Mouse (Mus musculus): ENCODE results near the gene Mcm3ap. TPM values are rescaled to one million over a fixed set of nuclear protein-coding genes. Genes with fewer than 3 reads are reported as not detected.

Mcm3ap gene
- total RNA-seq (2021): 10 to 100 TPM; 46.5 to 47.3 TPM
- long read RNA-seq, experiment 1, full-length matches to known transcripts: 1 of 6 reads
- long read RNA-seq, experiment 1, partial matches to known transcripts: 4 of 6 reads
- long read RNA-seq, experiment 1, other reads (novel, unspliced or antisense): 1 of 6 reads
- long read RNA-seq, experiment 2, full-length matches to known transcripts: 4 of 25 reads
- long read RNA-seq, experiment 2, partial matches to known transcripts: 19 of 25 reads
- long read RNA-seq, experiment 2, other reads (novel, unspliced or antisense): 2 of 25 reads

DNA sequence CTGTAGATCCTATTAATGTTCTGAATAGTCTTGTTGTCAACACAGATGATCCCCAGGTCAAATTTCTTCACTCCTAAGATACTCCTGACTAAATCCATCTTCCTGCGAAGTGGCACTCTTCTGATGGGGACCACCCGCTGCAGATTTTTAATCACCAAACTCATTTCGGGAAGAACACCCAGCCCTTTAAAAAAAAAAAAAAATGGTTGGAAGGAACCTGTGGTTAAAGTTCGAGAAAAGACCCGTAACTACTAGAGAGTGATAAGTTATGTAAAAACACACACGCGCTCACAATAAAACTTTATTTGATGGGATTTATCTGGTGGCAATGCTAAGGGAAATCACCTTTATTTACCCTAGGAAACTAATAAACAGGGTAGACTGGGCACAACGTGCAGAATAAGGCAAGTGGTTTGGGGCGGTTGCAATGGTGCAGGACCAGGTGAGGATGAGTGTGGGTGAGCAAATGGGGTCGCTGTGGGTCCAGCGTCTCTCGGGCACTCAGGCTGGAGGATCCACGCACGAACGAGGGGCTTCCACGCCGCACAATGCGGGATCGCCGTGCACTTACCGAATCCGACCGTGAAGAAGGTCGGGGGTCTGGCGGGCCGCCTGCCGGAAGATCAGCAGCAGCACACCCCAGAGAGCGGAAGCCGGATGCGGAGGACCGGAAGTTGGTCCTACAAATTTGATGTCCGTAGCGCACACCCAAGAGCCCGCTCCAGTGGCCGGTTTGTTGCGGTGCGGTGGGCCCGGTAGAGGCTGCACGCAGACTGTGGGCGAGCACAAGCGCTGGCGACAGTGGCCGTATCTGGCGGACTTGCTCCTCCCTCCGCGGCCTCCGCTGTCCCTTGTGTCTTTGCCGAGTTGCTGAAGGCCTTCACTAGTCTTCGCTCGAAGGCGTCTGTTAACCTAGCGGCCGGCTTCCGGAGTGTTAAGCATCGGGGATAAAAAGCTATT, at the start of gene Mcm3ap, which contains the start of gene Ybey:
Mcm3ap (plus strand) TSS at position 725 of the 960 bp plus-strand sequence.
Ybey (minus strand) TSS at position 912 of the 960 bp plus-strand sequence.
- peak; percentile 65 to 76 for DNase-seq (ENCODE audit: low spot score in 2 of 2)

DNA sequence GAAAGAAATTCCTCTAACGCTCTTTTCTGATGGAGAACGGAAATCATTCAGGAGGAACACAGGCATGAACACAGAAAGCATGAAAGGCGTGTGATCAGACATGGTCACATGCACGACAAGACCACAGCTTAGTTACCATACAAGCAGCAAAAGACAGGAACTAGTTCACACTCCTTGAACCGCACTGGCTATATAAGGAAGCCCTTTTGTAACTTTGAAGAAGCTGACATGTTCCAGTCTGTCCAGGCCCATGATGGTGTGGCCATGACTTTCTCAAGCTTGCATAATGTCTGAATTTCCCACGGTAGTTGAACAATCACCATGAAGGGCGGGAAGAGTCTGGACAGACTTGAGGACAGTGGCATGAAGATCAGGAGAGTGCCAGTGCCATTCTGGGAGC, 43.1 kb upstream of the Mcm3ap start:
- DNase-seq (ENCODE audit: low spot score in 2 of 2): no peak

DNA sequence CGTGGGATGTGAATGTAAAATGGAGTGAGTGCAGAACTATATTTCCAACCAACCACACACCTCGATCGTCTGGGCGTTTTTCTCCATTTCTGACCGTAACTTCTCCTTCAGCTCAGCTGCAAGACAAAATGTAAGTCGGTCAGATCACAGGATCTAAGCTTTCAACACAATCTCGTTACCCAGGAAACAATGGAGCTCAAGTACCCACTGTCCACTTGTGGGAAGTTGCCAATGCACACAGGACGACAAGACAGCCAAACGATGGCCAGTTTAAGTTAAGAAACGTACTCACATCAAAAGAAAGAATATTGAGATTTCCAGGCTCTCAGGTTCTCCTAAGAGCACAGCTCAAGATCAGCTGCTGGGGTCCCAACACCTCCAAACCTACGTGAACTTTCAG, 34.8 kb upstream of the Mcm3ap start:
- DNase-seq (ENCODE audit: low spot score in 2 of 2): no peak

DNA sequence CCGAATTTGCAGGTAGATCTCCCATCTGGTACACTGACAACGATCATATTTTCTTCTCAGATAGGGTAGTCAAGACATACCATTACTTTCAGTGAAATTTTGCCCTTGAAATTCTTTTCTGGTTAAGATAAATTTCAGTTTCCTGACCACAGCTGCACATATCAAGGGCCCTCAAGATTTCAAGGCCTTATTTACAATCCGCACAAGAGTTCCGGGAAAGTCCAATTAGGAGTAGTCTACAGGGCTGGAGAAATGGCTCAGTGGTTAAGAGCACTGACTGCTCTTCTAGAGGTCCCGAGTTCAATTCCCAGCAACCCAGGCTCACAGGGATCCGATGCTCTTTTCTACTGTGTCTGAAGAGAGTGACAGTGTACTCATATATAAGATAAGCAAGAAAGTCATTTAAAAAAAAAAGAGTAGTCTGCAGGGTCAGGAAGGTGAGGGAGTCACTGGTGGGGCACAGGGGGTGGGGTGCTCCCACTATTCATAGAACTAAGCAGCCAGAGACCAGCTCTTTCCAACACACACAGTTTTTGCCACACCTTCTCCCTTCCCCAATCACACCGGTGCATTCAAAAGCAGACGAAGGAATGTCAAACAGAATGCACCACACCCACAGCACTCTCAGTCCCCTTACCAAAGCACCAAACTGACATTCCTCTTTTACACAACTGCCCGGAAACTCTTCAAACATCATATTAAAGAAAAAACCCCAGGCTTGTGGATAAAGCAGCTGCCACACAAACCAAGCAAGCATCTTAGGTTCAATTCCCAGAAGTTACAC, 29.4 kb upstream of the Mcm3ap start:
- no peak for DNase-seq (ENCODE audit: low spot score in 2 of 2)

DNA sequence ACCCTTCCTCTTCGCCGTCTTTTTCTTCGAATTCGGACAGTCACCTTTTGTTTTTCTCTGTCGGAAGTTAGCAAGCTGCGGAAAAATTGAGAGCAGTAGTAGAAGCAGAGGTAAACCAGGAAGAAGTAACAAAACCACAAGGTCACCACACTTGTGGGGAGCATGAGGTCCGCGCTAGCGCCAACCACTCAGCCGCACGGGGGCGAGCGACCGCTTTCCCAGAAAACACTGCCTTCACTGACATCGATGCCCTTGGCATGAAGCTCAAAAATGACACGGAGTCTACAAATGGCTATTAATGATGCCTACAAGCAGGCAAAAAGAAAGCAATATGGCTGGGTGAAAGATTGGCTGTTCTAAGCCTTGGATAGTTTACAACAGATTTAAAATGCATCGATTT, 28.4 kb upstream of the Mcm3ap start, which contains the start of gene AC141477.1:
AC141477.1 (minus strand) TSS at position 164 of the 400 bp plus-strand sequence.
- no peak for DNase-seq (ENCODE audit: low spot score in 2 of 2)

DNA sequence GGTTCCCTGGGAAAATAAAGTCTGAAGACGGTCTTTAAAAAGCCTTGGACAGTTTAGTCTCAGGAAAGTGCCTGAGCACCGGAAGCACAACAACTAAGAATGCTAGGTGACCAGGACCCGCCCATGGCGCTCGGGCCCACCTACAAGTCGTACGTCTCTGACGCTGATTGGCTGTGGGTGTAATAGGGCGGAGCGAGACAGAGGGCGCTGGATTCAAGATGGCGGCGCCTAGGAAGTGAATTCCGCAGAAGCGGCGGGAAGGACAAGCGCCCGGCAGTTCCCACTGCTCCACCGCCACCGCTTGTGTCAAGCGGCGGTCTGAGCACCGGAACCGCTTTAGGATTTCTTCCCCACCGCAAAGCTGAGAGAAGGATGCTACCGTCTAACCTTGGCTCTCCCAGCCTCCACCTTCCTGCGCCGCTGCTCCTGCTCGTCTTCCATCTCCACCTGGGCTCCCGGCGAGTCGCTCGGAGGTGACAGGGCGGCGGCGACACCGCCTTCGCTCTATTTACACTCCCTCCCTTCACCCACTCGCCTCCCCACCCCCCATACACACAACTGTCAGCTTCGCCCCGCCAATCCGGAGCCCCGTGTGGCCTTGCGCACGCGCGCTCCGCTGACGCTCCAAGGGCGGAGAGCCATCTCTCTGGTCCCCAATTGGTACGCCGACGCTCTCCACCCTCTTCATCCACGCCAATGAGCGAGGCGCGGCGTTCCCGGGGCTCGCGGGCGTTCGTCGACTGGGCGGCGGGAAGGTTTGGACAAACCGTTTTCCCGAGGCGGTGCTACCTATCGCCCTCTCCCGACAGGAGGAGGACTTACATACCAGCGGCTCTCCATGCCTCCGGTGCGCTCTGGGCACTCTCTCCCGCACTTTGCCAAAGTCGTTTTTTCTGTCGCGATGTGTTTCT, 26.3 kb upstream of the Mcm3ap start, which contains the start of gene Pcnt:
Pcnt (minus strand) TSS at position 609 of the 911 bp plus-strand sequence.
- peak; percentile 88 to 93 for DNase-seq (ENCODE audit: low spot score in 2 of 2)

DNA sequence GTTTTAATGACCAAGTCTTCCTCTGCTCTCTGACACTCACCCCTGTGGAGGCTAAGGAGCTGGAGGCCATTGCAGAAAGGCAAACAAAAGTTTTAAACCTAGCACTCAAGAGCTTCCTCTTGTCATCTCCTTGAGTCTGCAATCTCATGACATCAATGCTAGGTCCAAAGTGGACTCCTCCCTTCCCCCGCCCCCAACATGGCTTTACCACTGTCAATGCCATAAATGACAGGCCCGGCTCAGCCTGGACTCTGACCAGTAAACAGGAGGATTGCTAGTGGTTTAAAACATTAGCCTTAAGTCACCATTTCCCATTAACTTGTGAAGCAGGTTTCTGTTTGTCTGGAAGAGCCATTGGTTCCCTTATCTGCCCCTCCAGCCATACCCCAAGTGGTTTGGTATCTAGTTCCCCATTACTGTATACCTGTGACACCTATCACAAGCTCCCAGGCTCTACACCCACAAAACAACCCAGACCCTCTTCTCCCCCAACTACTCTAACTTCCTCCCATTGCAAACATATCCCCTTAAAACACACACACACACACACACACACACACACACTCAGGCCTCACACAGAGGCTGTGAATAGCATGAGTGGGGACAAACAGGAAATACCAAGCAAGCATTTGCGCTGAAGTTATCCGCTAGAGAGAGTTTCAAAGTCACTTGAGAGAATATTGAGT, 22.6 kb upstream of the Mcm3ap start:
- no peak for DNase-seq (ENCODE audit: low spot score in 2 of 2)

DNA sequence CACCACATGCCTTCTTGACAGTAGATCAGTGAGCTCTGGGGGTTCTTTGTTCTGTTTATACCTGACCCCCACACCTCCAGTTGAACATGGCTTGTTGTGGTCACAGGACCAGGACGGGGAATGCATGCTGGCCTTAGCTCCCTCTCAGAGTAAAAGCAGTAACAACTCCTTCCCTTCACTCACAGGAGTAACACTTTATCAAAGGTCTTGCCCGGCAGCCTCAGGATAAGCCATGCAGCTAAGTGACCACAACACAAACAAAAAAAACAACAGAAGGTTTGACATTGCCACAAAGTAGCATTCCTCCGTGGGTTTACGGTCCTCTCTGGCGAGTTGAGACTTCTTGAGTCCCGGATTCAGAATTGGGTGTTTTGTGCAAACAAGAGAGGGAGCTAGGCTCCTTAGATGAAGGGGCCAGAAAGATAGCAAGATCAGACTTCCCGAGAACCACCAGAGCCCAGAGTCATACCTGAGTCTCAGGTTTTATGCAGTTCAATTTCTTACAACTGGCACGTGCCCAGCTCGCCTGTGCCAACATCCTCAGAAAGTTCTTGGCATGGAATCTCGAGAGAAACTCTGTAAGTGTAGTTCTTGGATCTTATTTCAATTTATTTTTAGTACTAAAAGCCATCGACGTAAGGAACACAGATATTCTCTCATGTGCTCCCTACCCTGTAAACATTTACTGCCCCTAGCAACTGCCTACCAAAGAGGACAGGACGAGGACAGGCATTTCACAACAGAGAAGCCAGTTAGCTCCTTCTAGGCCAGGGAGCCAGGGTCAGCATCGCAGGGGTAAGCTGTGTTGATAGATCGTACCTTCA, 21.1 kb upstream of the Mcm3ap start:
- DNase-seq (ENCODE audit: low spot score in 2 of 2): no peak

DNA sequence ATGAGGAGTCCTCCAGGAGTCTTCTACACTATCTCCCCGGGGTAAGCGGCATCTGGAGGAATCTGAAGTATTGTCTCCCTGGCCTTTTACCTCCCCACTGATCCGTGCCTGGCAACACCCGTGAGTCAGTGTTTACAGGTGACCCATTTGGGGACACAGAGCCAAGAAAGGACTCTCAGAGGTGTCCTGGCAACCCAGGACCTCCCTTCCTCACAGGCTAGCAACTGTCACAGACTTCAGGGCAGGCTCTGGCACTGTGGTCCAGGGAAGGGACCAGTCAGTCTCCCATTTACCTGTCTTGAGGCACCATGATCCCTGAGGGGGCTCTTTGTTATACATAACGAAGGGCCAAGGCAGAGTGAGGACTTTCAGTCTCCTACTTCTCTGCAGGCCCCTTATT, 19.9 kb upstream of the Mcm3ap start, which contains the start of gene 2610028H24Rik:
2610028H24Rik (plus strand) TSS at position 231 of the 400 bp plus-strand sequence.
- no peak for DNase-seq (ENCODE audit: low spot score in 2 of 2)

DNA sequence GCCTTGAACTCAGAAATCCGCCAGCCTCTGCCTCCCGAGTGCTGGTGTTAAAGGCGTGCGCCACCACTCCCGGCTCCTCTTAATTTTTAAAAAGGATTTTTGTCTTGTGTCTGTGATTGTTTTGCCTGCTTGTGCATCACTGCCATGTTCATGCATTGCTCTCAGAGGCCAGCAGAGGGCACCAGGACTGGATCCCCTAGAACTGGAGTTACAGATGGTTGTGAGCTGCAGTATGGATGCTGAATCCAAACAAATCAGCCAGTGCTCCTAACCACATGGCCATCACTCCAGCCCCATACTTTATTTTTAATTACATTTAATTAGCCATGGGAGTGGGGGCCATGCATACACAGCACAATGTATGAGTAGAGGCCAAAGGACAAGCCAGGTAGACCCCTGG, 13.4 kb upstream of the Mcm3ap start:
- peak in 1 of 2 experiments; percentile 30 for DNase-seq (ENCODE audit: low spot score in 2 of 2)

DNA sequence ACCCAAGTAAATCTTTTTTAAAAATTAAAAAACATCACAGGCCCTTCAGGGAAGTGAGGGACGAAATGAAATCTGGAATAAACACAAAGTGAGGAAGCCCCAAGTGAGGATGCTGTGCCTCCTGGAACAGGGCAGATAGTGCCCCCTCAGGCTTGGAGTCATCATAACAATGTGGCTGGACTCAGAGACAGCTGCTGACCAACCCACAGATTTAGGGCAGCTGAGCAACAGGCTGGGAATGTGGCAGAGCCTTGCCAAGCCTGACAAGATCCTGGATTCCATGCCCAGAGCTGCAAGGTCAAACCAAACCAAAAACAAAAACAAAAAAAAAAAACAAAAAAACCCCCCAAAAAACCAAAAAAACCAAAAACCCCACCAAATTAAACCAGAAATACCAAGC, 7.5 kb upstream of the Mcm3ap start:
- DNase-seq (ENCODE audit: low spot score in 2 of 2): no peak

DNA sequence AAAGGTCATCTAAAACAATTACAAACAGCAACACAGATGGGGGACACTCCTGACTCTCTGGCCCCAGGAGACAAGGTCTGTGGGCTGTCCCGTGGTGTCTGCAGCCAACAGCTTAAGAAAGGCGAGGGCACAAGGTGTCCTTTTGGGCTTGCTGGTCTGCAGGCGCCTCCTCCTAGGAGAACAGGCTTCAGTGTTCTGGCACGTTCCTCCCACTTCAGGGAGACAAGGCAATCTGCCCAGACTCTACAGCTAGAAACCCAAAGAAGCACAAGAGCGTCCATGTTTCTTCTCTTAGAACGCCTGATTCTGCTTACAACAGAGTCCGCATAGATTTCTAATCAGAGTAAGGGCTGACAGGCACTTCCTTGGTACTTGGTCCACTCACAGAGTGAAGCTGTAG, 6.4 kb upstream of the Mcm3ap start:
- no peak for DNase-seq (ENCODE audit: low spot score in 2 of 2)

DNA sequence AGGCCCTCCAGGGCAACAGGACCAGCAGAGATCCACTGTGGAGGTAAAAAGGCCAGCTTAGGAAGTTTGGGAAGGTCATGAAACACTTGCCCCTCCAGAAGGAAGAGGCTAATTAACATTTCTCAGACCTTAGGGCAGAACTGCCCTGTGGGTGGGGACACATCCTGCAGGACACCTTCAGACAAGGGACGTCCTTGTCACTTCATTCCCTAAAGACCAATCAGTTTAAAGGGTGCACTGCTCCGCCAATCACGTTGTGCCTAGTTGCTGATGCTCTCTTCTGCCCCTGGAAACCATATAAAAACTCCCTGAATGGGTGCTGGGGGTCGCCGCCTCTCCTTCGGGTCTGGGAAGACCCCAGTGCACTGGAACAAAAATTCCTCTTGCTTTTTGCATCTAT, 6.0 kb upstream of the Mcm3ap start:
- DNase-seq (ENCODE audit: low spot score in 2 of 2): no peak

DNA sequence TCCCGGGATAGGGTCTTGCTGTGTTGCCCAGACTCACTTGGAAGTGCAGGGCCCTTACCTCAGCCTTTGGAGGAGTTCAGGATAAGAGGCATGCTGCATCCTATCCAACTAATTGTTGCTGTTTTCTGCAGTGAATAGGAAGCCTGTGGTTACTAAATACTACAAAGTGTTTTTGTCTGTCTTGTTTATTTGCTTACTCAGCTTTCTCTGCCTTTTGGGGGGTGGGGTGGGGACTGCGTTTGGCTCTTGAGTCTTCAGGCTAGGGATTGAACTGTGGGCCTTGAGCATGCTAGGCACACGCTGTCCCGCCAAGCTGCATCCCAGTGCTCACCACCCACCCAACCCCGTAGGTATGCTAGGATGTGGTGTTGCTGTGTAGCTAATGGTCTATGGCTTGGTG, 5.0 kb downstream of the Mcm3ap start:
- no peak for DNase-seq (ENCODE audit: low spot score in 2 of 2)

DNA sequence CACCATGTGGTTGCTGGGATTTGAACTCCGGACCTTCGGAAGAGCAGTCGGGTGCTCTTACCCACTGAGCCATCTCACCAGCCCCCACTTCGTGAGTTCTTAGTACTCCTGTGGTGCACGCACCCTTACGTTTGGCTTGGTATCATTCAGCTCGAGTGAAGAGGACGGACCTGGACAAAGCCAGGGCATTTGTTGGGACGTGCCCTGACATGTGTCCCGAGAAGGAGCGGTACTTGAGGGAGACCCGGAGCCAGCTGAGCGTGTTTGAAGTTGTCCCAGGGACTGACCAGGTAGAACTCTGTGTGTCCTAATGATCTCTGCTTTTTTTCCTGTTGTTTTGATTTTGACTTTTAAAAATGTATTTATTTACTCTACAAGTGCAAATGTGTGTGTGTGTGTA, 12.1 kb downstream of the Mcm3ap start:
- DNase-seq (ENCODE audit: low spot score in 2 of 2): no peak

DNA sequence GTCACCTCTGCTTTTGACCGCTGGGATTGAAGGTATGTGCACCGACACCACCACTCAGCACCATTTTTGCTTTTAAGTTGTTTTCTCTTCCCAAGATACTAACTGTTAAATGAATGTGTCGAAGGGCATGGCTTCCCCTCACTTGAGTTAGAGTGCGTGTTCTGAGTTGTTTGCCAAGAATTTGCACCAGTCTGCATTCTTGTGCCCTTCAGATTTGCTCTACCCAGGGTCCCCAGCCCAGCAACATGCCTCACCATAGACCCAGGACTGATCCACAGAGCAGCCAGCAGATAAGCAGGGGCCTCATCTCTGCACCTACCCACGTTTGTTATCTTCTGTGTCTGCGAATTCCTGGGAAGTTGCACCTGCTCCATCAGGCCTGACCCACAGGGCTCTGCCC, 12.8 kb downstream of the Mcm3ap start:
- DNase-seq (ENCODE audit: low spot score in 2 of 2): no peak

DNA sequence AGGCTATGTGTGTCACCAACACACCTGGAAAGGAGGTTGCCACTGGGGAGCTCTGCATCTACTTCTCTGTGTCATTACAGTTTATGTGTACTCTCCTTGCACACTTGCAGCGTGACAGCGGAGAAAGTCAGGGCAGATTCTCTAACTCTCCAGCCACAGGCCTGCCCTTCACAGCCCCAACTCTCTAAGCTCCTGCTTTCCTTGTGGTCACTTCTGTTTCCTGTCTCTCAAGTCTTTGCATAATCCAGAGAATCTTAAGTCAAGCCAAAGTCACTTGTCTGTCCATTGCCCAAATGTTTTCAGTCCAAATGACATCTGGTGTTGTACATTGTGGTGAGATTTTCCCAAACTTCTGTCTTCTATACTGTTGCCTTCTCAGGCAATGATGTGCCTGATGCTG, 17.6 kb downstream of the Mcm3ap start:
- no peak for DNase-seq (ENCODE audit: low spot score in 2 of 2)

DNA sequence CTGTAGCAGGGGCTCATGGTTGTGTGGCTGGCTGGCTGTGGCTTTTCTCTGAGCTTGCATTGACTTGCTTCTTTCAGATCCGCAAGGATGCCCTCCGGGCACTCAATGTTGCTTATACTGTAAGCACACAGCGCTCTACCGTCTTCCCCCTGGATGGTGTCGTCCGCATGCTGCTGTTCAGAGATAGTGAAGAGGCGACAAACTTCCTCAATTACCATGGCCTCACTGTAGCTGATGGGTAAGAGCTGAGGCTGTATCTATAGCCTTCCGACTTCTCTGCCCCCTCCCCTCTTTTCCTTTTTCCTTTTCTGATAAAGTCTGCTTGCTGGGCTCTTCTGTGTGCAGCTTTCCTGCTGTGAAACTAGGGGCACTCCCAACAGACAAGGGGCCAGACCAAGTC, 19.5 kb downstream of the Mcm3ap start:
- DNase-seq (ENCODE audit: low spot score in 2 of 2): no peak

DNA sequence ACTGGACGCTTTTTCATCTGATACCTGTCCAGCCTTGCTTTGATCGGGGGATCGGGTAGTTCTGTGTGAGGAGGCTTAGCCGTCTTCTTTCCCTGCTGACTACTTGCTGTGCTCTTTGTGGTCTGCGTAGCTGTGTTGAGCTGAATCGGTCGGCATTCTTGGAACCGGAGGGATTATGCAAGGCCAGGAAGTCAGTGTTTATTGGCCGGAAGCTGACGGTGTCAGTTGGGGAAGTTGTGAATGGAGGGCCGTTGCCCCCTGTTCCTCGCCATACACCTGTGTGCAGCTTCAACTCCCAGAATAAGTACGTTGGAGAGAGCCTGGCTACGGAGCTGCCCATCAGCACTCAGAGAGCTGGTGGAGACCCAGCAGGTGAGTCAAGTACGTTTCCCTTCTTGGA, 20.5 kb downstream of the Mcm3ap start:
- no peak for DNase-seq (ENCODE audit: low spot score in 2 of 2)
